Mouse (Mus musculus) liver, embryonic 14.5 days (tissue): Measurements from ENCODE around the gene Gm2026.
"Not testable (repeated sequence)": the region's sequence is repeated elsewhere in the genome, so short reads cannot be mapped to it uniquely, and the experiment has no call there.

Experiments
- CTCF ChIP-seq: IDR thresholded peaks from 2 replicates; pipeline ENCODE4 v1.5.1; 2016; ENCODE audit warnings: antibody characterized with exemption, low read depth, control low read depth
- EP300 ChIP-seq: IDR thresholded peaks from 2 replicates; pipeline ENCODE4 v1.6.1; 2016; ENCODE audit warnings: antibody characterized with exemption, low read depth

GRCm38 (mm10) chr2:175931000-175931399 lies 34.1 kb upstream of the Gm2026 start, which contains the start of gene Zfp966:
- TF ChIP-seq CTCF, EP300: not testable (repeated sequence)
